Mouse (Mus musculus) heart, embryonic 15.5 days (tissue): ENCODE data around the gene Chrna9. TPM values are rescaled to one million over a fixed set of nuclear protein-coding genes. Genes with fewer than 3 reads are reported as not detected.

ENCODE experiments used
- ATAC-seq: fragments of 200-750 bp; cut with Nextera tagmentation; replicated peaks from 2 replicates; pipeline ENCODE4 v1.8.0; 2017; ENCODE audit warnings: low read depth, moderate TSS enrichment; ENCODE audit not compliant: insufficient number of reproducible peaks, insufficient read depth, low FRiP score
- H3K27ac ChIP-seq: fragments of 300-500 bp; sonication (generic); 2 replicates; pipeline ENCODE4 v1.5.1; 2015; ENCODE audit warnings: mild to moderate bottlenecking, inconsistent platforms
- H3K27me3 ChIP-seq: fragments of 300-500 bp; sonication (generic); 2 replicates; pipeline ENCODE4 v1.6.1; 2015; ENCODE audit warnings: inconsistent platforms
- H3K36me3 ChIP-seq: fragments of 300-500 bp; sonication (generic); 2 replicates; pipeline ENCODE4 v1.6.1; 2015; ENCODE audit warnings: mild to moderate bottlenecking, inconsistent platforms
- H3K4me1 ChIP-seq: fragments of 300-500 bp; sonication (generic); replicated peaks from 2 replicates; pipeline ENCODE4 v1.6.1; 2015; ENCODE audit warnings: inconsistent platforms
- H3K4me2 ChIP-seq: fragments of 300-500 bp; sonication (generic); 2 replicates; pipeline ENCODE4 v1.6.1; 2015; ENCODE audit warnings: inconsistent platforms, mild to moderate bottlenecking, moderate library complexity
- H3K4me3 ChIP-seq: fragments of 300-500 bp; sonication (generic); 2 replicates; pipeline ENCODE4 v1.5.1; 2015; ENCODE audit warnings: mild to moderate bottlenecking, inconsistent platforms
- H3K9ac ChIP-seq: fragments of 300-500 bp; sonication (generic); 2 replicates; pipeline ENCODE4 v1.6.1; 2015; ENCODE audit warnings: mild to moderate bottlenecking, inconsistent platforms
- H3K9me3 ChIP-seq: fragments of 300-500 bp; sonication (generic); replicated peaks from 2 replicates; pipeline ENCODE4 v1.6.1; 2016; ENCODE audit warnings: inconsistent platforms
- WGBS: fragments of 180-500 bp; shearing (Covaris S2); methylation state at CpG from one replicate; pipeline ENCODE4 v1.1.7; 2015; ENCODE audit warnings: mixed read lengths; 5-methylcytosine and 5-hydroxymethylcytosine counted together
- polyA plus RNA-seq: library from polyadenylated mRNA; unstranded; fragments of >200 nt; fragmentation: Nextera tagmentation; extraction: Ambion mirVana; gene quantifications from 2 replicates; pipeline ENCODE4 v1.2.1, GENCODE M21; 2015

The Chrna9 gene
- polyA plus RNA-seq, 1 experiment from 2014 or later: 0.21 TPM

DNA sequence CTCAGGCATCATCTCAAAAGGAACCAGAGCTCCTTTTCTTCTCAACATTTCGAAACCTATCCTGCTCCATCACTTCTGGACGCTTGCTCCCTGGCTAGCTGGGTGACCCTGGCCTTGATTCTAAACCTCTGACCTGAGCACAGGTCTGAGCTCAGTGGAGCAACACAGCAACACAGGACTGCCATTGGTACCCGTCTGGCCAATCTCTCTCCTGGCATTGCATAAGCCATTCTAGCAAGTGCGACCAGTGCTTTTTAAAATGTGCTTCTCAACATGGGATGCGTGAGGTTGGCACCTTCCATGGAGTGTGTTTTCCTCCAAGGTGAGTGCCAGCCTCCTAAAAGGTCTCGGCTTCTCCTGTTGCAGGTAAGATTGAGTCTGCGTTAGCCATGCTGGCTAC, 64.4 kb downstream of the Chrna9 start:
- WGBS: 75% methylated on average over 7 of the region's 7 CpGs
- H3K4me2 ChIP-seq: no peak overlapping the region
- no peak for ATAC-seq
- H3K36me3 ChIP-seq: no peaks in the 10 kb centered on the region
- peaks cover 6% of the 10 kb centered on the region; the same call in 1 of the 2 replicates for H3K4me1 ChIP-seq
- H3K27me3 ChIP-seq: no peaks in the 10 kb centered on the region
- H3K27ac ChIP-seq: no peak overlapping the region
- H3K9ac ChIP-seq: no peak overlapping the region
- no peaks in the 10 kb centered on the region for H3K9me3 ChIP-seq
- no peak overlapping the region for H3K4me3 ChIP-seq

DNA sequence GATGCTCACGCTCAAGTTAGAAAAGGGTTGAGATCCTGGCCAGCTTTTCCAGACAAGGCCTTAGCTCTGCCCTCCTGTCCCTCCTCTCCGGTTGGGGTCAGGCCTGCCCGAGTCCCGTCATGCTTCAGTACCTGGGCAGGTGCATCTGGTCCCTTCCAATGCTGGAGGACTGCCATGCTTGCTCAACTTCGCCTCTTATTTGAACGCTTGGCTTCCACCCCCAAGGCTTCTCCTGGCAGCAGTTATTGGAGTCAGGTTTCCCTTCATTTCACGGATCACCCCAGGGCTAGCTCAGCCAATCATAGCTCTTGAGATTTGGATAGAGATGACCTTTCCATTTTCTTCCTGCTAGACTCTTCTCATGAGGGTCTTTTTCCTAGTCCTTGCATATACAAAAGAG, 65.4 kb downstream of the Chrna9 start:
- 75% methylated on average over 7 of the region's 7 CpGs for WGBS
- Histone ChIP-seq H3K36me3 (no peaks in the 10 kb centered on the region), H3K4me1 (peaks cover 11% of the 10 kb centered on the region), H3K4me3 (no peak overlapping the region), H3K27me3 (no peaks in the 10 kb centered on the region), H3K9ac (no peak overlapping the region), H3K27ac (no peak overlapping the region), H3K9me3 (no peaks in the 10 kb centered on the region), H3K4me2 (no peak overlapping the region)
- no peak for ATAC-seq

DNA sequence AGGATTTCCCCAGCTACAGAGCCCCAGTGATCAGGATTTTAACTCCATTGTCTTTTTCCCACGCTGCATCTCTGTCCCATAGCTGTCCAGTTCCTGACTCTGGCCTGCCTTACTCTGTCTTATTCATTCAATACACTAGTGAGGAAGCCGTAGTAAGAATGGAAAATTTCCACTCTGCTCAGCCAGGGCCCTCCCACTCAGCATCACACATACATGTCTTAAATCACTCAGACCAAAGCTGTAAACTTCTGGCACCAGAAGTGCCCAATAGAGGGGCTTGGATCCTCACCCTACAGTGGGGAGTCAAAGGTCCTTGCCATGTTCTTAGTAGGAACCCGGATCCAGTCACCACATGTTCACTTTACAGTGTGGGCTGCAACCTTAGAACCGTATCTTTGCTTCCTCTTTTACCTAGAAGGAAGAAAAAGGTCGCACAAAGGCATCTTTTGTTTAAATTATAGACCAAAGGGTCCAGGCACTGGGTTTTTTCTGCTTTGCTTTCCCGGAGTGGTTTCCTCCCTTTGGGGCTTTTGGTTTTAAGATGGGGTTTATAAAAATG, 65.9 kb downstream of the Chrna9 start:
- ATAC-seq: 0 out of 2 replicates have a peak, but pooled peaks have one; percentile 22
- Histone ChIP-seq H3K4me2 (no peak overlapping the region), H3K4me3 (no peak overlapping the region), H3K36me3 (no peaks in the 10 kb centered on the region), H3K27me3 (no peaks in the 10 kb centered on the region), H3K9ac (no peak overlapping the region), H3K4me1 (peaks cover 14% of the 10 kb centered on the region), H3K9me3 (no peaks in the 10 kb centered on the region), H3K27ac (no peak overlapping the region)
- 60% methylated on average over 6 of the region's 6 CpGs for WGBS

DNA sequence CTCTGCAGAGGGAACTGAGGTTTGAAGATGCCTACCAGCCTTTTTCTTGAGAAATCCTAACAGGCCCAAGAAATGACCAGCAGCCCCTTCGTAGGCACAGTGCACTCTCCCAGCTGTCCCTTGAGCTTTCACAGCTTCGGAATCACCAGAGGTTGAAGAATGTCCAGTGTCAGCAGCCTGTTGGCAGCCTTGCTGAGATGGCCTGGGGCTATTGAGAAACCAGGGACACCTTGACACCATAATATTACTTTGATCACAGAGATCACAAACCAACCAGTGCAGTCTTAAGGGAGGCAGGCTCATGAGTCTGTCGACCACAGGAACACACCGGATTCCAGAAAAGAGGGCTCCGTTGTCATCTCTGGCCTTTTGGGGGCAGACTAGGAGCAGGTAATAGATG, 66.5 kb downstream of the Chrna9 start:
- H3K27me3 ChIP-seq: no peaks in the 10 kb centered on the region
- H3K9me3 ChIP-seq: no peaks in the 10 kb centered on the region
- peaks cover 14% of the 10 kb centered on the region for H3K4me1 ChIP-seq
- H3K4me2 ChIP-seq: no peak overlapping the region
- no peak for ATAC-seq
- H3K27ac ChIP-seq: no peak overlapping the region
- H3K4me3 ChIP-seq: no peak overlapping the region
- no peak overlapping the region for H3K9ac ChIP-seq
- 67% methylated on average over 5 of the region's 5 CpGs for WGBS
- no peaks in the 10 kb centered on the region for H3K36me3 ChIP-seq

DNA sequence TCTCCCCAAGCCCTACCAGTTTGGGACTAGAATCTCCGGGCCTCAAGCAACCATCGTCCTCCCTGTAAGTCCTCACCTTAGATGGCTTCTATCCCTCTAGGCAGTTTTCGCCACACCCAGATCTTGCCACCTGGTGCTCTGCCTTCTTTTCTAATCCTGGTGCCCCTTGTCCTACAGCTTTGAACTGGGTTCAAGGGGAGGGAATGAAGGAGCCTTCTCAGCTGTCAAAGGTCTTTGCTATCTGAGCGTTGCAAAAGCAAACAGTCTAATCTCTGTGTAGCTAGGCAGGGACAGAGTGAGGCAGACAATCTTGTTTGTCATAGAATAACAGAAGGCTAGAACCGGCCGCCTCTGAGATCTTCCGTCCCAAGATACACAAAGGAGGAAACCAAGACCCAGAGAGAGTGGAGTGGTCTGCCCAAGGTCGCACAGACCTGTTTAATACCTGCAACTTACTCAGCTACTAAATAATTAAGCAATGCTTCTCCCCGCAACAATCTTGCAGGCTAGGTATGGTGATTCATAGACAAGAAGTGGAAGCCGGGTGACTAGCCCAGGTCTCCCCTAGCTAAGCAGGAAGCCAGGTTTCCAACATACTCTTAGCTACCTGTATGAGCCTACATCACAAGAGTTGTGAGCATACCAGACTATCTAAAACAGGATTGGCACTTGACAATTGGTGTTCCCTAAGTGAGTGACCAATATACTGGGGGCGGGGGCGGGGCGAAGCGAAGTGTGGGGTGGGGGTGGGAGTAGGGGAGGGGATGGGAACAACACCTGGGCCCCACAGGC, 69.6 kb downstream of the Chrna9 start, which contains the start of gene 9130230L23Rik:
Gene 9130230L23Rik, minus strand, starts transcription at position 152 of the 792 bp plus-strand sequence.
- Histone ChIP-seq H3K9me3 (no peaks in the 10 kb centered on the region), H3K4me1 (peaks cover 14% of the 10 kb centered on the region), H3K36me3 (no peaks in the 10 kb centered on the region), H3K27me3 (no peaks in the 10 kb centered on the region), H3K9ac (no peak within 1 kb of the TSS), H3K4me2 (no peak within 1 kb of the TSS), H3K4me3 (no peak within 1 kb of the TSS), H3K27ac (no peak within 1 kb of the TSS)
- ATAC-seq: no peak
- WGBS: 46% methylated on average over 14 of the region's 14 CpGs

DNA sequence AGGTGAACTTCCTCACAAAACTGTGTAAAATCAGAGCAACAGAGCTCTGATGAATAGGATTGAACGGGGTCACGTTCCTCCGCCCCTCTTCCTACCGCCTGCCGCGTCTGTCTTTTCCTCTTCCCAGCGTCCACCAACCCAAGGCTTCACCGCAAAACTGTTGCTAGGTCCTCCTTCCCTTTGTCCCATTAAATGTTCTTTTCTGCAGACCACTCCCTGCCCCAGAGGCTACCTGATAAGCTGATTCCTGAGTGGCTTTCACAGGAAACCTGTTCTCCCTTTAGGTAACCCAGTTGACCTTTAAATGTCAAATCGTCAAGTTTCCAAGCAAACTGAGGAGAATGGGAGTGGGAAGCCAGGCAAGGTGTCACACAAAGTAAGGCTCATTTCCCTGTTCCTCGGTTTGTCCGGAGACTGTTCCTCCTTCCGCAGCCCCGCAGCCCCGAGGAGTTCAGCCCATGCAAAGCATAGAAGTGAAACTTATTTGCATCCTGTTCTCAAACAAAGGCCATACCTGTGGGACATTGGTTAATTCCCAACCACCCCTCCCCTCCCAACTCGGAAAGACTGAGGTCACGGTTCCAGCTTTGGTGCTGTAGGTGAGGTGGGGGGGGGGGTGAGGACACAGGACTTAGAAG, 70.4 kb downstream of the Chrna9 start:
- Histone ChIP-seq H3K4me2 (no peak overlapping the region), H3K27me3 (no peaks in the 10 kb centered on the region), H3K9ac (no peak overlapping the region), H3K27ac (no peak overlapping the region), H3K9me3 (no peaks in the 10 kb centered on the region), H3K4me1 (peaks cover 14% of the 10 kb centered on the region), H3K4me3 (no peak overlapping the region), H3K36me3 (no peaks in the 10 kb centered on the region)
- no peak for ATAC-seq
- 50% methylated on average over 16 of the region's 16 CpGs for WGBS

DNA sequence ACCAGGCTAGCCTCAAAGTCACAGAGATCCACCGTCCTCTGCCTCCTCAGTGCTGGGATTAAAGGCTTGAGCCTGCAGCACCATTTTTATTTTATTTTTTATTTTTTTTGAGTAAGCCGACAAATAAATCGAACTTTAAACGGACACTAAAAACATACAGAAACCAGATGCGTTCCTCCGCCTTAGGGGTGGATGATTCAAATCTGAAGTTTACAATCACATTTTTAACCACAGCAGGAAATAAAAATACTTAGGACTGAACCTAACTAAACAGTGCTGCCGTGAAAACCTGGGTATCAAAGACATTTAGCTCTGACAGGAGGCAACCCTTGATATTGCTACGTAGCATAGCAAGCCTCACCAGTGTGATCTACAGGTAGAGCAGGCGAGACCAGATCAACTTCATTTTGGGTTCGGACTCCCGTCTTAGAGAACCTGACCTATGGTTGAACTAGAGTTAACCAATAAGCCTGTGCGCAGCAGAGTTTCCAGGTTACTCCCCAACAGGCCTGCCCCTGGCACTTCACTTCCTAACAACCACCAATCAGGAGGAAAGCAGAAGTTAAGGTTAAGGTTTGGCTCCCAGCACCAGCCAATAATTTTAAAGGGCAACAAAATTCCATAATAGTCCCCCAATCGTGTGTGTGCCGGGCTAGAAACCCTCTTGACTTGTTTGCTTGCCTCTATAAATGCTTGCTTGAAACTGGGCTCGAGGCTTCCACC, 73.7 kb downstream of the Chrna9 start:
- Histone ChIP-seq H3K4me3 (no peak overlapping the region), H3K4me1 (peaks cover 14% of the 10 kb centered on the region), H3K36me3 (no peaks in the 10 kb centered on the region), H3K4me2 (no peak overlapping the region), H3K9ac (no peak overlapping the region), H3K27me3 (no peaks in the 10 kb centered on the region), H3K27ac (no peak overlapping the region), H3K9me3 (no peaks in the 10 kb centered on the region)
- WGBS: 82% methylated on average over 15 of the region's 15 CpGs
- no peak for ATAC-seq

DNA sequence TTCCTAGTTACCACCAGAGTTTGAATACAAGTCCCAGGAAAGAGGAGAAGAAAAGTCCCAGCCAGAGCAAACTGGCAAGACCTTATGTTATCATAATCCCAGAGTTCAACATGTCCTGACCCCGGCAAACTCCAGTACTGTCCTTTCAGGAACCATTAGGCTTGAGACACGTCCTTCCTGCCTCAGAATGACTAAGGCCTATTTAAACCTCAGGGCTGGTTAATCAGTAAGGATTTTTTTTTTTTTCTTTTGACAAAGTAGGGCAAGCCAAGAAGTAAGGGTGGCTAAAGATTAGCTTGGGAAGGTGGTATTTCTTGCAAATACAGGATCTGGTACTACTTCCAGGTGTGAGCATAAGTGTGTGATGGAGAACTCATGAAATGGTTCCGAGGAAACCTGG, 79.3 kb downstream of the Chrna9 start:
- no peak overlapping the region for H3K9ac ChIP-seq
- no peaks in the 10 kb centered on the region for H3K9me3 ChIP-seq
- no peak overlapping the region for H3K4me3 ChIP-seq
- H3K27ac ChIP-seq: no peak overlapping the region
- H3K36me3 ChIP-seq: no peaks in the 10 kb centered on the region
- no peaks in the 10 kb centered on the region for H3K4me1 ChIP-seq
- WGBS: 65% methylated on average over 3 of the region's 3 CpGs
- ATAC-seq: no peak
- H3K4me2 ChIP-seq: no peak overlapping the region
- H3K27me3 ChIP-seq: no peaks in the 10 kb centered on the region

DNA sequence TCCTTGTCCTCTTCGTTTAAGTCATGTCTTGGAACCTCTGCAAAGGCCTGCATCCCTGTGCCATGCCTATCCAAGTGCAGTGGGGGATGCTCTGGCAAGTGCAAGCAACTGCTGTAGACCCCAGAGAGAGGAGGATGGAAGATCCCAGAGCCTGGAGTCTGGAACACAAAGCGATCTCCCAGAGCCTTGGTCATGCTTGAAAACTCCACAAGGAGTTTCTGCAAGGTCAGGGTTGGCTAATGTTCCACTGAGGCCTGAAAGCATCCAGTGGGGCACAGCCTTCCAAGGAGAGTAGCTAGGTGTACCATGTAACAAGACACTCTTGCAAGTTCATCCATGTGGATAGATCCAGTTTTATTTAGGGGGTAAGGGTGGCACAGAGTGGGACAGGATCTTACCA, 79.7 kb downstream of the Chrna9 start:
- Histone ChIP-seq H3K27me3 (no peaks in the 10 kb centered on the region), H3K4me1 (no peaks in the 10 kb centered on the region), H3K9me3 (no peaks in the 10 kb centered on the region), H3K9ac (no peak overlapping the region), H3K4me2 (no peak overlapping the region), H3K27ac (no peak overlapping the region), H3K36me3 (no peaks in the 10 kb centered on the region), H3K4me3 (no peak overlapping the region)
- WGBS: 80% methylated on average over 2 of the region's 2 CpGs
- no peak for ATAC-seq

DNA sequence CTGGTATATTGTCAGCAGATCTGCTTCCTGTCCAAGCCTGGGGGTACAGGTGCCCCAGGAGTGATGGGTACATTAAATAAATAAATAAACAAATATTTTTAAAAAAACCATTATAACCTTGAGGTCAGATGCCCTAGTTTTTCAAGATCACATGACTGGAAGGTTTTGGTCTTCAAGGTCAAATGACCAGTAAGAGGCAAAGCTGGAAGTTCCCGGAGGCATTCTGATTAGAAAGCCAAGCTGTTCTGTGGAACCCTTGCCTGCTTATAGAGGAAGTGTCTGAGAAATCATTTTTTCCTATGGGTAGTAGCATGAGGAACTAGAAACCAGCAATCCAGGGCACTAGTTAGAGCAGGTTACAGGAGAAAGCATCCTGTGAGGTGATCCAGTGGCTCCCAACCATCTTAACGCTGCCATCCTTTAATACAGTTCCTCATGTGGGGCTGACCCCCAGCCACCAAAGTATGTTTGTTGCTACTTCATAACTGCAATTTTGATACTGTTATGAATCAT, 80.8 kb downstream of the Chrna9 start:
- H3K9ac ChIP-seq: no peak overlapping the region
- no peak overlapping the region for H3K4me2 ChIP-seq
- no peak overlapping the region for H3K27ac ChIP-seq
- WGBS: 86% methylated on average over 2 of the region's 2 CpGs
- no peaks in the 10 kb centered on the region for H3K9me3 ChIP-seq
- no peak for ATAC-seq
- H3K27me3 ChIP-seq: no peaks in the 10 kb centered on the region
- H3K4me1 ChIP-seq: no peaks in the 10 kb centered on the region
- H3K4me3 ChIP-seq: no peak overlapping the region
- H3K36me3 ChIP-seq: no peaks in the 10 kb centered on the region

DNA sequence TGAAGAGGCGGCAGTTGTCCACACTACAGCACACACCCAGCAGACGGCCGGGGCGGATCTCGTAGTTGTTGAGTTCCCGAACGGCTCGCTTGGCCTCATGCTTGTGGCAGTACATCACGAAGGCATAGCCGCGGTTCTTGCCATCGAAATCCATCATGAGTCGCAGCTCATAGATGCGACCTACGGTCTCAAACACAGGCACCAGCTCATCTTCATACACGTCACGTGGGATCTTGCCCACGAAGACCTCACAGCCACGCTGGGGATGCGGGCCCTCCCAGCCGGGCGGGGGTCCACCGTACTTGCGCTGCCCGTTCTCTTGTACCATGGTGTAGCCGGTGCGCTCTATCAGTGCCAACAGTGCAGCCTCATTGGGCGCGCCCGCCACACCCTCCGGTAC, 92.1 kb downstream of the Chrna9 start:
- no peak overlapping the region for H3K27ac ChIP-seq
- ATAC-seq: no peak
- no peaks in the 10 kb centered on the region for H3K27me3 ChIP-seq
- H3K4me1 ChIP-seq: no peaks in the 10 kb centered on the region
- 97% methylated on average over 31 of the region's 31 CpGs for WGBS
- H3K9me3 ChIP-seq: no peaks in the 10 kb centered on the region
- no peak overlapping the region for H3K9ac ChIP-seq
- H3K4me3 ChIP-seq: no peak overlapping the region
- no peaks in the 10 kb centered on the region for H3K36me3 ChIP-seq
- no peak overlapping the region for H3K4me2 ChIP-seq
